11 mouse cellular contexts compared by ENCODE assay signal in genomic region chr14:27233656-27234055, GRCm38 (mm10).
"Had no signal": no experiment of that assay in that cellular context is flagged by ENCODE, and none has a peak within 500 bp of the region (broad histone marks: within the 10 kb centered on the region; RNA-seq: fewer than 3 reads in every experiment).

No protein-coding gene starts in this region.

- DNase-seq: retina, postnatal 1 day; right cerebral cortex, postnatal 14 days; right cerebral cortex, postnatal 25 days; right cerebral cortex, postnatal 4 days; spleen, adult 18-20 months; thymus, adult 18-20 months; thymus, adult 2 months; thymus, postnatal 14 days; thymus, postnatal 25 days; thymus, postnatal 36 days; thymus, postnatal 4 days had no signal
